Mouse (Mus musculus) urinary bladder, postnatal 10 days (tissue): Measurements from ENCODE around the gene Rac1.
"Not testable (repeated sequence)": the region's sequence is repeated elsewhere in the genome, so short reads cannot be mapped to it uniquely, and the experiment has no call there.

Experiments
- DNase-seq: peaks from one replicate; pipeline ENCODE4 v3.0.0; 2022; ENCODE audit warnings: low spot score

Rac1 gene

GRCm38 (mm10) chr5:143525454-143526225, 2.2 kb downstream of the Rac1 start:
- DNase-seq: no peak

GRCm38 (mm10) chr5:143522882-143523281, 5.0 kb downstream of the Rac1 start:
- no peak for DNase-seq

GRCm38 (mm10) chr5:143520415-143520814, 7.4 kb downstream of the Rac1 start:
- no peak for DNase-seq

GRCm38 (mm10) chr5:143518045-143518591, 9.7 kb downstream of the Rac1 start:
- DNase-seq: no peak

- DNase-seq: no peak
These were observed 10.4 kb downstream of the Rac1 start for GRCm38 (mm10) chr5:143517436-143517835.

- no peak for DNase-seq
These were observed 10.8 kb downstream of the Rac1 start for GRCm38 (mm10) chr5:143517005-143517404.

GRCm38 (mm10) chr5:143514878-143515277, 13.0 kb downstream of the Rac1 start:
- no peak for DNase-seq

GRCm38 (mm10) chr5:143512305-143512704, 15.5 kb downstream of the Rac1 start:
- DNase-seq: no peak

- DNase-seq: no peak
These were observed 16.3 kb downstream of the Rac1 start for GRCm38 (mm10) chr5:143511577-143511976.

- DNase-seq: no peak
These were observed 18.1 kb downstream of the Rac1 start for GRCm38 (mm10) chr5:143509737-143510136.

GRCm38 (mm10) chr5:143509294-143509693, 18.5 kb downstream of the Rac1 start:
- DNase-seq: no peak

- no peak for DNase-seq
These were observed 22.3 kb downstream of the Rac1 start for GRCm38 (mm10) chr5:143505545-143505944.

GRCm38 (mm10) chr5:143505056-143505455, 22.8 kb downstream of the Rac1 start:
- DNase-seq: no peak

- DNase-seq: no peak
These were observed 23.4 kb downstream of the Rac1 start for GRCm38 (mm10) chr5:143504453-143504852.

- DNase-seq: no peak
These were observed 24.1 kb downstream of the Rac1 start for GRCm38 (mm10) chr5:143503740-143504139.

- DNase-seq: no peak
These were observed 24.8 kb downstream of the Rac1 start for GRCm38 (mm10) chr5:143502899-143503557.

- DNase-seq: no peak
These were observed 26.2 kb downstream of the Rac1 start for GRCm38 (mm10) chr5:143501649-143502048.

GRCm38 (mm10) chr5:143501140-143501539, 26.7 kb downstream of the Rac1 start:
- DNase-seq: no peak

- DNase-seq: not testable (repeated sequence)
These were observed 27.1 kb downstream of the Rac1 start for GRCm38 (mm10) chr5:143500711-143501110.

GRCm38 (mm10) chr5:143499686-143500085, 28.1 kb downstream of the Rac1 start:
- DNase-seq: no peak

- DNase-seq: no peak
These were observed 28.6 kb downstream of the Rac1 start for GRCm38 (mm10) chr5:143499197-143499596.

GRCm38 (mm10) chr5:143497451-143497850, 30.4 kb downstream of the Rac1 start:
- DNase-seq: no peak

GRCm38 (mm10) chr5:143495708-143496107, 32.1 kb downstream of the Rac1 start:
- no peak for DNase-seq
